Mouse (Mus musculus) retina, adult 2 months (tissue): ENCODE measurements at regions not wholly inside any gene's neighbourhood (a gene's known extent, or its start where the extent isn't known, plus 50 kb on each side); places are given as distances from the start of the nearest gene placed in this dataset.

Experiments
- DNase-seq: peaks from one replicate; pipeline ENCODE4 v3.0.0-alpha.2; 2012; ENCODE audit warnings: low read depth, low spot score

- no peak for DNase-seq
Observed at GRCm38 (mm10) chr4:30408525-30408924, 1555.4 kb upstream of the Map3k7 start.

- DNase-seq: no peak
Observed at GRCm38 (mm10) chr4:30447644-30448043, 1516.3 kb upstream of the Map3k7 start.

DNA sequence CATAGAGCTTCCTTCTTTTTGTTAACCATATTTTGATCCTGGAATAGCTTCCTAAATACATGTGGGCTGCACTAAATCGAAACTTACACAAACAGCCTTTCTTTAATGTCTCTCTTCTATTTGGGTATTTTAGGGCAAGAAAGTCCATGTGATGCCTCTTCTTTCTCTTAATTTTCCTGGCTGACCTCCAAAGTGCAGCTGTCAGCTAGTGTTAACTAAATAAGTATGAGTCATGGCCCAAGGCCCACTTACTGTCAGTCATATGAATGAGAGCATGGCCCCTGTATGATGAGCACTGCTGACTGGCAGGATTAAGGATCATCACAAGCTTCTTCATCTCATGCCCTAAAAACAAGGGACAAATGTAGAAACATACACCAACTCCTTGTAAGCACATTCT lies 1513.5 kb upstream of the Map3k7 start:
- DNase-seq: peak; percentile 15

DNA sequence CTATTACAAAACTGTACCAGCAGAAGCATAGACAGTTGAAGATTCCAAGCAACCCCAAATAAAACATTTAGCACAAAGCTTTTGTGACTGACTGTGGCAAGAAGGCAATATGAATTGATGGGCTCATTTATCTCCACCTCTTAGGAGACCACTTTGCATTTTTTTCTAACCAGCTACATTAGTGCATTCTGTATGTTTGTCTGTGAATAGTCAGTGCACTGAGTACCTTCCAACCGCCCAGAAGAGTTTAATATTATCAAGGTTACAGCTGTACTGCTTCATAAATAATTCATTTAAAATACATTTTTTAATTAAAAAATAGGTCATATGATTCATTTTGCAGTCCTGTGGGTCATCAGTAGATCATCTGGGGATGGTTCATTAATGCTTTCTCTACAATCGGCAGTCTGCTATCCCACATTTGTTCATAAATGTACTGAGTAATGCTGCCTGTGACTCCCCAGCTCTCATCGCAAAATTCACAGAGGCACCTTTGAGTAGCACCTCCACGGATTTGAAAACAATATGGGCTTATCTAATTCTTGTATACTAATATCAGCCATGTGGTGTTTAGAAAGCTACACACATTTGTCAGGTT lies 1496.5 kb upstream of the Map3k7 start:
- DNase-seq: no peak

- DNase-seq: no peak
Observed at GRCm38 (mm10) chr4:30476621-30477020, 1487.3 kb upstream of the Map3k7 start.

- DNase-seq: no peak
Observed at GRCm38 (mm10) chr4:30500067-30500670, 1463.7 kb upstream of the Map3k7 start.
